Mouse (Mus musculus) brain, adult 10 weeks (tissue): ENCODE results near the gene Dmd. TPM values are rescaled to one million over a fixed set of nuclear protein-coding genes. Genes with fewer than 3 reads are reported as not detected.

ENCODE experiments used
- polyA plus RNA-seq: library from polyadenylated mRNA; stranded (reverse); fragments of 350-450 nt; fragmentation: Illumina TruSeq; extraction: RNeasy Lipid Tissue Mini Kit (QIAGEN cat#74804); gene quantifications from one replicate; pipeline ENCODE4 v1.2.3, GENCODE M21; 2015; ENCODE audit warnings: low read depth, low replicate concordance

The Dmd gene
- polyA plus RNA-seq = 41.9 TPM

DNA sequence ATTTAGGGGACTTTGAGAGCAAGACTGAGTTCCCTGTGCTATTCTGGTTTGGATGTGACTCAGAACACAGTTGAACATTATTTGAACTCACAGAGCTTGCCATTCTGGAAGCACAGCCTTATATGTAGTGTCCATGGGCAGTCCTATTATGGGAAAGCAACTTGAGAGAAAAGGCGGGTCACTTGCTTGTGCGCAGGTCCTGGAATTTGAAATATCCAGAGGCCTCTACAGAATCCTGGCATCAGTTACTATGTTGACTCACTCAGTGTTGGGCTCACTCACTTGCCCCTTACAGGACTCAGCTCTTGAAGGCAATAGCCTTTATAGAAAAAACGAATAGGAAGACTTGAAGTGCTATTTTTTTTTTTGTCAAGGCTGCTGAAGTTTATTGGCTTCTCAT, at the start of gene Dmd:
TSS of gene Dmd (plus strand) at position 241 of the 400 bp plus-strand sequence.

DNA sequence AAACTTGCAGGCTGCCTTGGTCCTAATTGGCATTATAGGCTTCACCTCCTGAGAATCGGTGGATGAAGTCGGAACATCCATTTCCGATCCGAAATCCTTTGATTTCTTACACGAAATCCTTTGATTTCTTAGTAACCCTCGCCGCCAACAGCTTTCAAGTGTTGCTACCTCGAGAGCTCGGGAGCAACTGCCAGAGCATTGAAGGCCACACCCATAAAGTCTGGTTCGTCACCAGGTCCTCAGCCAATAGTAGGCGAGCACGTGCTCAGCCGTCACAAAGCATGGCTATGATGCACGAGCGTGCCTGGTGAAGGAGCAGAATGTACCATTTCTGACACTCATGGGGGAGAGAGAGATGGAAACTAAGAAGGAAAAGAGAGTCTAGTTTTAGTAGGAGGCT, 538.9 kb downstream of the Dmd start, which contains the start of gene Tsga8:
TSS of gene Tsga8 (minus strand) at position 327 of the 400 bp plus-strand sequence.

DNA sequence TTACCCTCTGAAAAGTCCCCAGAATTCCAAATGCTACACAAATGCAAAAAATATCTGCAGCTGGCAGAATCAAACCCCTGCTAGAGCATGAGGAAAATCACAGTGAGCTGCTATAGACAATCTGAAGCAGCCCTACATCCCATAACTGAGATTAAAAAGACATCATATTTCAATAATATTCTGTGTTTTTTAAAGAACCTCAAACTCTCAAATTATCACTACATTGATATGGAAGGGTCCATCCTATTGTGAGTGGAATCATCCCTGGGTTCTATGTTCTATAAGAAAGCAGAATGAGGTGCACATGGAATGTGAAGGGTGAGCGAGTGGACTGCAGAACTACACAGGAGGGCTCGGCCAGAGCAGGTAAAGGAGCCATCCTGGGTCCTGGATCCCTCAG, 2300.7 kb downstream of the Dmd start, which contains the start of gene Fthl17a:
TSS of gene Fthl17a (plus strand) at position 301 of the 400 bp plus-strand sequence.

